Mouse (Mus musculus): ENCODE data around the gene Dnajc13. TPM values are rescaled to one million over a fixed set of nuclear protein-coding genes. Genes with fewer than 3 reads are reported as not detected.

Dnajc13 gene
- total RNA-seq, 1 experiment from 2014 or later: 51.9 TPM

DNA sequence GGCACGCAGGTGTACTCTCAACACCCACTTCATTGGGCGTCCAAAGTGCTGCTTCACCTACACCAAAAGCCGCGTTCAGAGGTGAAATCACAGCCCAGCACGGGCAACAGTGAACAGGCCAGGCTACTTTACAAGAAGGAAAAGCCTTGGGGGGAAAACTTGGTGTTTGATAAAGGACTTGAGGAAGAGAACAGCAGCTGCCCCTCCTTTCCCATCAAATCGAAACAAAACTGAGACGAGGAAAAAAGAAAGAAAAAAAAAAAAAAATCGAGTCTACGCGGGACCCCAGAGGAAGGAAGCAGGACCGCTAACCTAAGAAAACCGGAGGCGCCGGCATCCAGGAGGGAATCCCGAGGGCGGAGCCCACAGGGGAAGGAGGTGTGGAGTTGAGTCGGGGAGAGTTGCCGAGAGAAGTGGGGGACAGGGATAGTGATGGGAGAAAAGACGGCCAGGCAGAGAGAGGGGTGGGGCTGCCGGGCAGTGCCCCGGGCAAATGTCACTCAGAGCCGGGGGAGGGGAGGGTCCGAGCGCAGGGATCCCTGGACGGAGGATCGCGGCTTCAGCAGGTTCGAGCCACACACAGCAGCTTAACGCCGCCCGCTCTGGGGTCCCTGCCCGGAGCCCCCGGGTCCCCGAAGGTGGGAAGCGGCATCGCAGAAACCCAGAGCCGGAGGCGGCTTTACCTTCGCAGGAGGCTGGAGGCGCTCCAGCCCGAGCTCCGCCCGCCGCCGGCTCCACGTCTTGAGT lies 541 bp downstream of the Dnajc13 start:
- ATAC-seq (ENCODE audit: extremely low read depth, insufficient number of reproducible peaks, low FRiP score, poor library complexity, severe bottlenecking): no peak

DNA sequence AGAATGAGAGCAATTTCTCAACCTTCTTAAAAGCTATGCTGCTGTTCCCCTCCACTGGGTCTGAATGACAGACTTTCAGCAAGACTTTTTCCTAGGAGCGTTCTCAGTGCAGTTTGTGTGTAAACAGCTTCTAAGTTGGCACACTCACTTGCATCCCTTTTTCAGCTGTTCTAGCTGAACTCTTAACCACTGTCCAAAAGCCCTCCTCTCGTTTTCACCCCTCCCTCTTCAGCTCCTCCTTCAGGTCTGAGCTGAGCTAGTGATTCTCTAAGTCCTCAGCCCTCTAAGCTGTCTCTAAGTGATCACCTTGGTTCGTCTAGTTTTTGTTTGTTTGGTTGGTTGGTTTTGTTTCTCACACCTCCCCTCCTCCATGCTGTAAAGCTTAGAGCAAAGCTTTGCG lies 2.4 kb downstream of the Dnajc13 start:
- ATAC-seq (ENCODE audit: extremely low read depth, insufficient number of reproducible peaks, low FRiP score, poor library complexity, severe bottlenecking): no peak

DNA sequence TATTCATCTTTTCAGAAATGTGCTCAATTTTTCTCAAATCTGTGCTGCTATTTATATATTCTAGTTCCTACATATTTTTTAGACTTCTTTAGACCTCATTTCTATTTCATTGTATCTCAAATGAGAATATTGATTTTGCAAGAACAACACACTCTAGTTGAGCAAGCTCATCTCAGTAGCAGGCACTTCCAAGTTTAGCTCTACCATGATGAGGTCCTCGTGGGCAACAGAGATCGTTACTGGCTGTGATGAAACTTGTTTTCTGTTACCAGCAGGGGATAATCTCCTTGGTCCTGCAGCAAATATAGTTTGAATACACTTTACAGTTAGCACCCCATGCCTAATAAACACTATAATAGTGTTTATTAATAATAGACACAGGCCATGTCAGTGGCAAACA lies 6.6 kb downstream of the Dnajc13 start:
- ATAC-seq (ENCODE audit: extremely low read depth, insufficient number of reproducible peaks, low FRiP score, poor library complexity, severe bottlenecking): no peak

DNA sequence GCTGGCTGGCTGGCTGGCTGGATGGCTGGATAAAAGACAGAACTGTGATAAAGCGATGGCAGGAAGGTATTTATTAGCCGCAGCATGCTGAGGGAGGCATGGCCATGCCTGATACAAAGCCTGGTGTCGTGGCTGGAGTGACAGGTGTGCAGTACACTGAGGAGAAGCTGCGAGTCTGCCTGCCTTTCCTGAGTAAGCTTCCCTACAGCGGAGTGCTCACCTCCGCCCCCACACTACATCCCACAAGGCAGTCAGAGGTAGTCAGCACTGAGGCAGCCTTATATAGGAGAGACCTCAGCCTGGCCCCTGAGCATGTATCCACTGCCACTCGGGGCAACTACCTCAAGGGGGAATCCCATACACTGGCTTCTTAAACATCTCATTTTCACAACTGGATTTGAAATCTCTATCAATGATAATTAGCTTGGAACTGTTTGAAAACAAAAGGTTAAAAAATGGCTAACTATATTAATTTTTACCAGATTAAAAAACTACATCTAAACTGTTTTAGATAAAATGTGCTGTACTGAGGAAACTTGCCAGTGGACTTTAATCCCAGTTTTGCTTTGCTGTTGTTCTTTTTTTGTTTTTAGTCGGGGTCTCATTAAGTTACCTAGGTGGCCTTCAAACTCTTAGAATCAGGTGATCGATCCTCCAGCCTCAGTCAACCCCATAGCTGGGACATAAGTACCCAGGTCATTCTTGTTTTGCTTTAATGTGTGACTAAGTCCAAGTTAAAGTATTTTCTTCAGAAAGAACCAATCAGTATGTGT lies 8.1 kb downstream of the Dnajc13 start:
- no peak for ATAC-seq (ENCODE audit: extremely low read depth, insufficient number of reproducible peaks, low FRiP score, poor library complexity, severe bottlenecking)

DNA sequence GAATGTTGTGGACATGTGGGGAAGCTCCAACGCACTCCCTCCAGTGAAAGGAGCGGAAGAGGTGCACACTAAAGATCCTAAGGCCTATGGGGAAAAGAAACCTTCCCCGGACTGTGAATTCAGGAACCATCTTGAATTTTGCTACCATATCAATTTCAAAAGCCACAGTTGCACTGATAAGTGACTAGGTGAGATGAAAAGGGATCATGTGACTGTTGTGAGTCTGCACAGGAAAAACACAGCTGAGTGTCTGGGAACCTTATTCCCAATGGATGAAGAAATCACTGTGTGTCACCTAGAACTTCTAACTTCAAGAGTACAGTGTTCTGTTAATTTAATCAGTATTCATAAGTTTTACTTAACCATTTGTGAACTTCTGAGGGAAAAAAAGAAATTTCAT lies 10.1 kb downstream of the Dnajc13 start:
- ATAC-seq (ENCODE audit: extremely low read depth, insufficient number of reproducible peaks, low FRiP score, poor library complexity, severe bottlenecking): no peak

DNA sequence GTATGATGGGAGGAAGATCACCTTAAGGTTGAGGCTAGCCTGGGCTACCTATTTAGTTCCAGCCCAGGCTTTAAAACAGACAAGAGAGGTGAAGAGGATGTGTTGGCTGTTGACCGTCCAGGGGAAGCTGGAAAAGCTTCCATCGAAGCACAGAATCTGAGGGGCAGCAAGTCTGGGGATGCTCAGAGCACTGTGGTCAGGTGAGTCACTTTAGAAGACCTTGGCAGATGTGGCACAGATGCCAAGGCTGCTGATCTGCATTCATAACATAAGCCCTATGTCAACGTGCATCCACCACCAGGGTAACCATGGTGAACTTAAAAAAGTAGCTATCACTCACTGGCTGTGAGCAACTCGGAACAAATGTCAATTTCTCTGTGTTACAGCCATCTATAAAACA lies 11.0 kb downstream of the Dnajc13 start:
- no peak for ATAC-seq (ENCODE audit: extremely low read depth, insufficient number of reproducible peaks, low FRiP score, poor library complexity, severe bottlenecking)

DNA sequence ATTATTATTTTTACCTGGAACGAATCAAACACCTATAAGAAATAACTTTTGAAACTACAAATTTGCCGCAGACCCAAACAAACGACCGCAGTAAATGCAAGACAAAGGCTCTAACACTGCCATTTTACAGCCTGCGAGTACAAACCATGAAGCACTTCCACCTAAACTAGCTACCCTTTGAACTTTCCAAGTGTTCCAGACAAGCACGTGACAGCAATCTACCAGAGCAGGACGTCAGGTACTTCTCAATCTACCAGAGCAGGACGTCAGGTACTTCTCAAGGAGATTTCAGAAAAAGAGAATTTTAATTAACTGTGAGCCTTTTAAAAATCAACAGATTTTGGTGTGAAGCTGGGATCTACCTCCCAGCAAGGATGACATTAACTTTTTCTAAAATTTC lies 11.6 kb downstream of the Dnajc13 start:
- no peak for ATAC-seq (ENCODE audit: extremely low read depth, insufficient number of reproducible peaks, low FRiP score, poor library complexity, severe bottlenecking)

DNA sequence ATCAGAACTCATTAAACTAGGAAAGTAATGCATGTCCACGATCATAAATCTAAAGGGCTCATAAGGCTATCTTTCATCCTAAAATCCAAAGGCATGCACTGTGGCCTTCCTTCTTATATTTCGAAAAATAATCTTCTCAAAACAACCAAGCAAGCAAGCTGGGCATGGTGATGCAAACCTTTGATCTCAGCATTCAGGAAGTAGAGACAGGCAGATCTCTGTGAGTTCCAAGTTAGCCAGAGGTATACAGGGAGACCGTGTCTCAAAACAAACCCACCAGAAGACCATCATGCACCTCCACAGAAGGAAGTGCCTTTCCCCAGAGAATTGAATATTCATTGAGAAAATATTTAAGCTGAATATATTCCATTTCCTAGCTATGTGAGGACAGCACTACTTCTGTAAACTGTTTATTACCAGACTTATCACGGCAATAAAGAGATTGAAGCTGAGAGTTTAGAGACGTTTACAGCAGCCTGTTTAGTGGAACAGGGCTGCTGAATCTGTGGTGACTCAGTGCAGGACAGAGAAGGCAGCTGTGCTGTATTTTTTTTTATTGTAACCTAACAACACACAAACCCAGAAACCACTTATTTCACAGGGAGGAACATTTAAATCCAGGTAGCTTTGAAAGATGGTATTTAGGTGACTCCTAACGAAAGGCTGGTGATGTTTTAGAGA lies 15.3 kb downstream of the Dnajc13 start:
- no peak for ATAC-seq (ENCODE audit: extremely low read depth, insufficient number of reproducible peaks, low FRiP score, poor library complexity, severe bottlenecking)

DNA sequence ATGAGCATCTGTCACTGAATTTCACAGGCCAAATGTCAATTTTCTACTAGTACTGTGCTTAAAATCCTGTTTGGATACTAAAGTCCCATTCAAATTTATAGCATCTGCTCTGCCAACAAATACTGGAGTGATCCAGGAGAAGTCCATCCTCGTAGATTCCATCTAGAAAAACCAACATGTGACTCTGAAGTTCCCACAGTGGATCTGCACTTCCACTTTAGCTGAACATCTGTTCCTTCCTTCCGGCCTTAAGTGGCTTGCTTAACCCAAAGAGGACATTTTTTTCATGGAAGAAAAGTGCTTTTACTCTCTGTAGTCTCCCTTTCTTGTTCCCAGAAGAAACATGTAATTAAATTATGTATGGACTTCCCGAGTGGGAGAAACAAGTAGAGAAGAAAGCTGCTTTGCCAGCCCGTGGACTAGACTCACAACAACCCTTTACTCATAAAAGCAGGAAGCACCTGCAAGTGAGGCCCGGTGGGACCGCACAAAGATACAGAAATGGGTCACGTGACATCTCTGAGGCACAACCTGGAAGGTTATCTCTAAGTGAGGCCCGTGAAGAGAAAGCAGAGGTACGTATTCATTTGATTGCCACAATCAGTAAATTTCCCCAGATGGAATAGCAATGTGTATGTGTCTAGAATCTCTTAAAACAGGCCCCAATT lies 18.8 kb downstream of the Dnajc13 start:
- ATAC-seq (ENCODE audit: extremely low read depth, insufficient number of reproducible peaks, low FRiP score, poor library complexity, severe bottlenecking): peak; percentile 53; the same call in 1 of the 2 replicates

DNA sequence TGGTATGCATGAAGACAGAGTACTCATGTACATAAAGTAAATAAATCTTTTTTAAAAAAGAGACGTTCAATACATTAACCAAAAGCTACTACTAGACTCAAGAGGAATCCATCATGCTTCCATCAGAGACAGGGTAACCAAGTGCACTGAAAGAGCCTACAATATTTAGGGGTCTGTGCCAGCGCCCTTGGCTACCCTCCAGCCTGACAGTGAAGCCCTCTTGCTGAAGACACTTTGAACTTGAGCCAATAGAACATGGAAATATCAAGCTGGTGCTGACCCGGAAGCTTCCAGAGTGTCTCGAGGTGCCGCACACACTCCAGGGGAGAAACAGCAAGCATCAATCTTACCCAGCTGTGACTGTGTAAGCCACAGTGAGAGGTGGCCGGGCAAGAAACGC lies 22.6 kb downstream of the Dnajc13 start:
- ATAC-seq (ENCODE audit: extremely low read depth, insufficient number of reproducible peaks, low FRiP score, poor library complexity, severe bottlenecking): no peak

DNA sequence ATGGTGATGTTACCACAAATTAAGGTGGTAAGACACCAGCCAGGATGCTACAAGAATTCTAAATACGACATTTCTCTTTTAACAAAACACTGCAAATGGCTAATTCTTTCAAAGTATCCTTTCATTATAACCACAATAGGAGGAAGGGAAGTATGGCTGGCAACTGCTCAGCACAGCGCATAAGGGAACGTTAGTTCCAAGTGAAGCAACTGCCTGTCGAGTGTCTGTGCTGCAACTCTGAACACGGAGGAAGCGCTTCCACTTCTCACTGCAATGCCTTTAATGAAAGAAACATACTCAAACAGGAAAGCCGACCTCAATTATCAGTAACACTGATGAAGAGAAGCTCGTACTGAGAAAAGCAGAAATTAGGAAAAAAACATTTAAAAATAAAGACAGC lies 23.7 kb downstream of the Dnajc13 start:
- no peak for ATAC-seq (ENCODE audit: extremely low read depth, insufficient number of reproducible peaks, low FRiP score, poor library complexity, severe bottlenecking)

DNA sequence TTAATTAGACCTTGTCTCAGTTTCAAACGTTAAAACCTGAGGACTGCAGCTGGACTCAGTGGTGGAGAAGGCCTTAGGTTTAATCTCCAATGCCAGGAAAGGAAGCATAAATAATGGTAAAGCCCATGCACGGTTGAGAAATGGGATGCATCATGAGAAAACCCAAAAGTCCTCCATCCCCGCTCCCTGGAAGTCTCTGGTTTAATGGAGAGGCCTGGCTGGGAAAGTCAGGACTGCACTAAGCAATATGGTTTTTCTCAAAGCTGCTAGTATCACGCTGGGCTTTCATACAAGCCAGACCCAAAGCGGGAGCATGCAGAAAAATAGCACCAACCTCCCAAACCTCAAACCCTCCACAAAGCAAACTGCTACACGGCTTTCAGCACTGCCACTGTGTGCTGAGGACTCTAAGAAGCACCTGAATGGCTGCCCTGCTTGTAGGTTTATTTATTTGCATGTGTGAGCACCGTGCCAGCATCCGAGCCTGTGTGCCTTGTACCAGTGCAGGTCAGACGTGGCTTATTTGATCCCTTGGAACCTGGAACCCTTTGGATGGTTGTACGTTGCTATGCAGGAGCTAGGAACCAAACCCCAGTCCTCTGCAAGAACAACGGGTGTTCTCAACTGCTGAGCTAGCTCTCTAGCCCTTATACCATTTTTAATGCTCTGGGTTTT lies 26.3 kb downstream of the Dnajc13 start:
- no peak for ATAC-seq (ENCODE audit: extremely low read depth, insufficient number of reproducible peaks, low FRiP score, poor library complexity, severe bottlenecking)

DNA sequence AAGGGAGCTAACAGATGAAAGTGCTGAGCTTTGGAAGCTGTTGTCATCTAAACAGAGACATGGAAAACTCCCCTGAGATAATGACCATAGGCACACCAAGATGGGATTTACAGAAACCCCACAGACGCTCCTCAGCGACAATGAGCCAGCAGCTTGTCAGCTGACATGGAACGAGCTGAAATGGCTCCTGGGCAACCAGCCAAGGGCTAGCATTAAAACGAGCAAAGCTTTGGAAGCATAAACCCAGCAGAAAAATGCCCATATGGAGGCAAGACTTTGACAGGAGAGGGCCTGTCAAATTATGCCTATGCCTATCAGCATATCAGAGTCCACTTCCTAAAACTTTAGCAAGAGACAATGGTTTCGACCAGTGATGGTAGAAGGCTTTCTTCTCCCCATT lies 27.0 kb downstream of the Dnajc13 start:
- no peak for ATAC-seq (ENCODE audit: extremely low read depth, insufficient number of reproducible peaks, low FRiP score, poor library complexity, severe bottlenecking)

DNA sequence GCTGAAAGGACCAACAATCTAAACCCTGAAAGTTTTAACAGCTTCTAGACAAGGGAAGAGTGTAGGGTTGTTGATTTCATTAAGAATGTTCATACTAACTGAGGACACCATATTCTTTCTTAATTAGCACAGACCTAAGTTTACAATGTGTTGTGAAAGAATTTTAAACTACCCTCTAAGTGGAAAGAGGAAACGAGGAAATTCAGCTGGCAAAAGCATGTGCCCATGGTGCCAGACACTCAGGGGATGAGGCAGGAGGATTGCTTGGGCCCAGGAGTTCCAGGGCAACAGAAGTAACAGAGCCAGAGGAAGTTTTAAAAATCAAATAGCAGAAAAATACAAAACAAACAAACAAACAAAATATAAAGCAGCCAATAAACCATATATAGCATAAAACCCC lies 28.9 kb downstream of the Dnajc13 start:
- no peak for ATAC-seq (ENCODE audit: extremely low read depth, insufficient number of reproducible peaks, low FRiP score, poor library complexity, severe bottlenecking)

DNA sequence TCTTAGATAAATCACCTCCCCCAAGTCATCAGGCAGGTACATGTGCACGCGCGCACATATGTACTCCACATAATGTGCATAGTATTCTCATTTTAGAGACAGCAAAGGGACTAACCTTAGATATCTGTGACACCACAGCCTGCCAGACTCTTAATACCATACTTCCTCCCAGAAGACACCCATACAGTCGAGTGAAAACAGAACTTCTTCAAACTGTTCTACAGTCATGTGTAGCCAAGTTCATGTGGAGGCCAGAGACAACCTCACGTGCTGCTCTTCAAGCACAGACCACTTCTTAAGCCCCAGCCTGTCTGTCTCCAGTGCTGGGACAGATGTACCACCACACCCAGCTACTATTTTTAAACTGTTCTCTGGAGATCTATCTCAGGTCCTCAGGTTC lies 29.7 kb downstream of the Dnajc13 start:
- no peak for ATAC-seq (ENCODE audit: extremely low read depth, insufficient number of reproducible peaks, low FRiP score, poor library complexity, severe bottlenecking)

DNA sequence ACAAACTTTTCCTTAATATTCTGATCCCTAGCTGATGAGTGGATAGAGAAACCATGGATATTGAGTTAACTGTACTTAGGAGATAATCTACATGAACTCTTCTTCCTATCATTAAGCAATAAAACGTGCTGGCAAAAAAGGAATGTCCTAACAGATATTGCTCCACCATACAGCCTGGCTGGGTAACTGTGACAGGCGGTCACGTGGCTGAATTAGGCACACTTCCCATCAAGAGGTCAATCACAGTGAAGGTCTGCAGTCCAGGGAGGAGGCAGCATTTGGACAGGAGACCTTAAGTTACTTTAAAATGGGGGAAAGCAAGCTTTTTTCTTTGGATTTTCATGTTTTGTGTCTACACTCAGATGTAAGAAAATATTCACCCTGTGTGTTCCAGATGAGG lies 30.7 kb downstream of the Dnajc13 start:
- ATAC-seq (ENCODE audit: extremely low read depth, insufficient number of reproducible peaks, low FRiP score, poor library complexity, severe bottlenecking): no peak

DNA sequence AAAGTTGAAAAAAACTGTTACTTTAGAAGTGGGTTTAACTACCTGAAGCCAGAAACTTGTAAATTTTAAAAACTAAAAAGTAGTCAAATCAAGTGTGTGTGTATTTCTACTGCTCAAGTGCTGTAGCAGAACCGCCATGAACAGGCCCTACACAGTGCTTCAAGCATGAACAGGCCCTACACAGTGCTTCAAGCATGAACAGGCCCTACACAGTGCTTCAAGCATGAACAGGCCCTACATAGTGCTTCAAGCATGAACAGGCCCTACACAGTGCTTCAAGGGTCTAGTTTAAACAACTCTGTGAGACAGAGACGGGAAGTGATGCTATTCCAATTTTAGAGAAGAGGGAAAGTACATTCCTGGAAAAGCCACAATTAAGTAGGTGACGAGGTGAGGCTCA lies 51.3 kb downstream of the Dnajc13 start:
- ATAC-seq (ENCODE audit: extremely low read depth, insufficient number of reproducible peaks, low FRiP score, poor library complexity, severe bottlenecking): no peak

DNA sequence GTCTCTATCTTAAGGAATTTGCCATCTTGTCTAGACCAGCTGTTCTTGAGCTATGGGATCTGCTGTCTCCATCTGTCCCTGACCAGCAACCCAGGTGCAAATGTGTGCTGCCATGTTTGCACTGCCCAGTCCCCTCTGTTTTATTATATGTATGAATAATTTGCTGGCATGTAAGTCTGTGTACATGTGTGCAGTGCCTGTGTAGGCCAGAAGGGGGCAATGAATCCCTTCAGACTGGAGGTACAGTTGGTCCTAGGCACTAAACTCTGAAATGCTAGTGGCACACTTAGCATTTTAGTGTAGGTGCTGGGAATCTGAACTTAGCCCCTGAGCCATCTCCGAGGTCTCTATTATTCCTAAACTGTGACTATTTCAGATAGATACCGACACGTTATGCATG lies 58.9 kb downstream of the Dnajc13 start:
- peak; percentile 46; the same call in 1 of the 2 replicates for ATAC-seq (ENCODE audit: extremely low read depth, insufficient number of reproducible peaks, low FRiP score, poor library complexity, severe bottlenecking)

DNA sequence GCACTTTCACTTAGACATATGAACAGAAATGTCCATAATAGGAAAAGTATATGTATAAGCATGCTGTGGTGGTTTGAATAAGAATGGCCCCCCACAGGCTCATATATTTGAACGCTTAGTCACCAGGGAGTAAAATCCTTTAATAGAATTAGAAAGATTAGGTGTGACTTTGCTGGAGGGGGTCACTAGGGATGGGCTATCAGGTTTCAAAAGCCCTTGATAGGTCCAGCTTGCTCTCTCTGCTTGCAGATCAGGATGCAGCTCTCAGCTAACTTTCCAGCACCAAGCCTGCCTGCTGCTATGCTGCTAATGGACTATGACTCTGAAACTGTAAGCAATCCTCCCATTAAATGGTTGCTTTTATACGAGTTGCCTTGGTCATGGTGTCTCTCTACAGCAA lies 68.2 kb downstream of the Dnajc13 start:
- no peak for ATAC-seq (ENCODE audit: extremely low read depth, insufficient number of reproducible peaks, low FRiP score, poor library complexity, severe bottlenecking)
